Mouse (Mus musculus): ENCODE results near the gene Nid2.

Gene Nid2

DNA sequence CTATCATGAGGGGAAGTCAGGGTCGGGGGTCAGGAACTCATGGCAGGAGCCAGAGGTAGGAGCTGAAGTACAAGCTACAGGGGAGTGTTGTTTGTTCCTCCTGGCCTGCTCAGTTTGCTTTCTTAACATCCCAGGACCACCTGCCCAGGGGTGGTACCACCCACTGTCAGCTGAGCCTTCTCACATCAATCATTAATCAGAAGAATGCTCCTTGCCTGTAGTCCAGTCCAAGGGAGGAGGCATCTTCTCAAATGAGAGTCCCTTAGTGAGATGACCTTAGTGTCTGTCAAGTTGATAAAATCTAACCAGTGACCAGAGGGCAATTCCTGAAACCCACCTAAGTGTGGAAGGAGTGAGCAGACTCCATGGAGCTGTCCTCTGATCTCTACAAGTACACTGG is 37.4 kb downstream of the Nid2 start:
- no peak for DNase-seq

DNA sequence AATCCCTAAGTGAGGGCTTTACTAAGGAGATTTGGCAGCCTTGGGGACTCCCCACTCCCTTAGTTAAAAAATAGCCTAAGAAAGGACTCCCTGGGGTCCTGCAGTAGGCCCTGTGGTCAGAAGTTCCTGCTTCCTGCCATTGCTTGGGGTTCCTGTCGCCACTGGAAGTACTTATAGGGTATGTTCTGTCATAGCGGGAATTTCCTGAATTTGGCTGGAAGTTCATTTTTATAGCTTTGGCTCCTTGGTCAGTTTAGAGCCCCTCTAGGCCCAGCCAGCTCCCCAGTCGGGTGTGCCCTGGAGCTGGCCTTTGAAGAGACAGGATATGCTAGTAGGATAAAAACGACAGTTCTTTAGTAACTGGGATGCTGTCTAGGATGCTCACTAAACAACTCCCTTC is 43.8 kb downstream of the Nid2 start:
- DNase-seq = no peak

DNA sequence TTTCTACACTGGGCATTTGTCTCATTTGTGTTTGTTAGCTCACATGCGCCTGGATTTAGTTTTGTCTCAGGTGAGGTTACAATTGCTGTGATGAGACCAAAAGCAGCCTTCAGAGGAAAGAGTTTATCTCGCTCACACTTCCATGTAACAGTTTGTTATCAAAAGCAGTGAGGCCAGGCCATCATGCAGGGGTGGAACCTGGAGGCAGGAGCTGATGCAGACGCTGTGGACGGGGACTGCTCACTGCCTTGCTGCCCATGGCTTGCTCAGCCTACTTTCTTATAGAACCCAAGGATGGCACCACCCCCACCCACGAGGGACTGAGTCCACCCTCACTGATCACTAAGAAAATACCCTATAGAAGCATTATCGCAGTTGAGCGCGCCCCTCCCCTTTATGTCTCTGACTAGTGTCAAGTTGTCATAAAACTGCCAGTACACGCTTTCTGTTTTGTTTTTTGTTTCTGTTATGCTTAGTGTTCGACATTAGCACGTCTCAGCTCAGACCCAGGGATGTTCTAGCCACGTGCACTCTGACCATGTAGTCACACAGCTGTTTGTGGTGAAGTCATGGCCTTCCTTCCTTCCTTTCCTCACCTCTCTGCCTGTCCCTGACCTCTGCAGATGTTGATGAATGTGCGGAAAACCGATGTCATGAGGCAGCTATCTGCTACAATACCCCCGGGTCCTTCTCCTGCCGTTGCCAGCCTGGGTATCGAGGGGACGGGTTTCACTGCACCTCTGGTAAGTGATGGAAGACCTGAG is 45.7 kb downstream of the Nid2 start:
- DNase-seq = no peak

DNA sequence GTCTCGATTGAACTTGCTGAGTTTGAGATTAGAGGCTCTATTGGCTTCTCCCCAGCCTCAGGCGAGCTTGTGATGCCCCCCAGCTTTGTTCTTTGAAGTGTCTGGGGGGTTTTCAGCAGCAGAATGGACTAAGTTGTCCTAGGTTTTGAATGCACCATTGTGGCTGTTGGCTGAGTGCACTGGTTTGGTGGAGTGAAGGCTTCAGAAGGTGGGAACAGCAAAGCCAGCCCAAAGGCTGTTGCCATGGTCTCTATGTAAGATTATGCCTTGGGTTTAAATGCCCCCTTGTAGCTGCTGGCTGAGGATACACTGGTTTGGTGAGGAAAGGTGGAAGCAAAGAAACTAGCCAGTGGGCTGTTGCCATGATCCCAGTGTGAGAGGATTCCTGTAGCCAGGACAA is 49.4 kb downstream of the Nid2 start:
- DNase-seq = no peak

DNA sequence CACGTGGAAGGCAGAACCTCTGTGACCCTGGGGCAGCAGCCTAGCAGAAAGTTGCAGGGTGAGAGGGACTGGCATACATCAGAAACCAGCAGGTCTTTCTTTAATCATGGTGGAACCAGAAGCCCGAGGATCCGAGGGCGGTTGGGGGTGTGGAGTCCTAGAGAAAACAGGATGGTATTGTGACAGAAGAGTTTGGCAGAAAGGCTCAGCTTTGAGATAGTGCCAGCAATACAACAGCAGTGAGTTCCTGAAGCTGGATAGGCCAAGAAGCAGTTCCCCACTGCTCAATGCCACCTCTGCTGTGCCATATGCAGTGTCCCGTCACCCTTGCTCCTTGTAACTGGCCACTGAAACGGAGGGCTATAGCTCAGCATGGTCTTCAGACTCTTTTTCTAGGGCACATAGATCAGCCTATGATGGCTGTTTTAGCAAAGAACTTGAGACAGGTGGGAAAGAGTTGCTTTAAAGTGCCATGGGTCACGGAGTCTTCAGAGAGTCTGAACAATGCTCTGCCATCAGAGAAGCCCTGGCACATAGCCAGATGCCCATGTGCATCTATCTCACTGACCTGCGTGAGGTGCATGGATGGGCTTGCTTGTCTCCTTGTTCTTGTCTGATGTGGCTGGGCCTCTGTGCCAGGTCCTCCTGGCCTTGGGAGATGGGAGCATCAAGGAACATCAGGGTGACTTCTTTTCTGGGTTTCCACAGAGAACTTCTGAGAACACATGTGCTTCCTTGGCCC is 50.6 kb downstream of the Nid2 start:
- DNase-seq = peak; percentile 45

DNA sequence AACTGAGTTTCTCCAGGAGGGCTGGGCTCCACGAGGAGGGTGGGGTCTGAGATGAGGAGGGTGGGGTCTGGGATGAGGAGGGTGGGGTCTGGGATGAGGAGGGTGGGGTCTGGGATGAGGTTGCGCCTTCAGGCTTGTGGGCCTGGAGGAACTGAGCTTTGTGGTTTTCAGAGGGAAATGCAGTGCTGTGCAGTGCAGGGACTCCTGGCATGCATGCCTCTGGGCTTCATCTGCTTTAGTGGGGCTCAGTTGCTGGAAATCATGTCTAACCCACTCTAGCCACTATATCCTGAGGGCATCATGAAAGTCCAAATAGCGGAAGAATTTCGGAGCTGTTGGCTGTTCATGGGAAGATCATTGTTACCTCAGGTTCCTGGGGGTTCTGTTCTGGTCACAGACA is 52.2 kb downstream of the Nid2 start:
- no peak for DNase-seq

DNA sequence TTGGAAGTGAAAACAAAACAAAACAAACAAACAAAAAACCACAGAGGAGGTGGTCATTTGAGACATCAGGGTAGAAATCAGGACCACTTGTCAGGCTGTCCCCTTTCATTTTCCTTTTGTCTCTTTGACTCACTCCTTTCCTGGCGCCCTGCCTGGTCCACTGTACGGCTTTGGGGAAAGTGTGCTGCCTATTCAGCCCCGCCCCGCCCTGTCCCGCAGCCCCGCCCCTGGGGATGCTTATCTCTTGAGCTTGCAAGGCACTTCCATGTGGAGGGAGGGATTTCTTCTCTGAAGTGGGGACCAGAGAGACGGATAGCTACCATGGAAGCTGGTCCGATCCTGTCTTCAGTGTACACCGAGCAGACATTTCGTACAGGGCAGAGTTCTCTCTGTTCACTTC is 52.6 kb downstream of the Nid2 start:
- no peak for DNase-seq

DNA sequence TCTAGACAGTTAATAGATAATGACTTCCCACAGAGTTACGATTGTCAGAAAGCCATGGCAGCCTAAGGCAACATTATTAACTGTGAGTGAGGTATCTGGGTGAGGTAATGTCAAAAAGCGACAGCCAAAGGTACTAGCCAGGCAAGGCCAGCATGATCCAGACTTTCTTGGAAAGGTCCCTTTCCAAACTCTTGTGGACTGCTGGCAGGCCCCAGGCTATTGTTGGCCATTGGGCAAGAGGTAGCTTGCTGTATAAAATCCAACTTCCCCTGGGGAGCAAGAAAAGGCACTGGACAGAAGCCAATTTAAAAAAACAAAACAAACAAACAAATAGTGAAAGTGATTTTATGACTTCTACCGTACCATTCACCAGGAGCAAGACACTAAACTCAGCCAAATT is 56.3 kb downstream of the Nid2 start:
- no peak for DNase-seq

DNA sequence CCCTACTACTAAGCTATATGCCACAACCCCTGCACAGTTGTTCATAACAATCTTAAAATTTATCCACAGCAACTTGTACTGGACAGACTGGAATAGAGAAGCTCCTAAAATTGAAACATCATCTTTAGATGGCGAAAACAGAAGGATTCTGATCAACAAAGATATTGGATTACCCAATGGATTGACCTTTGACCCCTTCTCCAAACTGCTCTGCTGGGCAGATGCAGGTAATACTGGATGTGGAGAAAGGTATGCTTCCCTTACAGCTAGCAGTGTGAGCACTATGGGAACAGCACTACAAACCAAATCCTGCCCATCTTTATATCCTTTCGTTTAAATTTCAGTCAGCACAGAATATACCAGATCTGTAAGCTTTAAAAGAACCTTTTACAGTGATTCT is 56.8 kb downstream of the Nid2 start:
- DNase-seq = no peak

DNA sequence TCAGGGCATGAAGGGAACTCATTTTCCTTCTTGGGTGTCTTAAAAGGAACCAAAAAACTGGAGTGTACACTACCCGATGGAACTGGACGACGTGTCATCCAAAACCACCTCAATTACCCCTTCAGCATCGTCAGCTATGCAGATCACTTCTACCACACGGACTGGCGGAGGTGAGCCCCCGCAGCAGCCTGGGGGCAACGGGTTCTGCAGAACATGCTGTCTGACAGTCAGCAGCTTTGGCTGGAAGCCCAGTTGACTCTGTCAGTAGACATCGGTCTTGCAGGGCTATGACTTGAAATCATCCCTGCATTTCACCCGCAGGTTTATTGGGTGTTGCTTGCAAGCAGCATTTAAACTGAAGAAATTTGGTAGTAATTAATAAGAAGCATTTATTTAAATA is 58.9 kb downstream of the Nid2 start:
- DNase-seq = no peak

DNA sequence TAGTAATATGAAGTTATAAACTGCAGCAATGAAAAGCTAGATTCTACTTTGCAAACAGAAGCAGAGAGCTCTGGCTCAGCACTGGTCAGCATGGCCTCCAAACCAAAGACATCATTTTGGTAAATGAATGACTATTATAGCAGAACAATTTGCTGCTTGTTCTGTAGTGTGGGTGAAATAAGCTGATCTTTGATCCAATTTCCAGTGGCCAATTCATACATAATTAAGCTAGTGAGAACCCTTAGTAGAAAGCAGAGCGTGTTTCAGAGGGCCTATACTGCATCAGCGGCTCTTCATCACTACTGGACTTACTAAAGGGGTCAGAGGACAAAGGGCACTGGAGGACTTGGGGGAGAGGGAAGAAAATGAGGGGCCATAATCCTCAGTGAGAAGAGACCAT is 62.0 kb downstream of the Nid2 start:
- no peak for DNase-seq

DNA sequence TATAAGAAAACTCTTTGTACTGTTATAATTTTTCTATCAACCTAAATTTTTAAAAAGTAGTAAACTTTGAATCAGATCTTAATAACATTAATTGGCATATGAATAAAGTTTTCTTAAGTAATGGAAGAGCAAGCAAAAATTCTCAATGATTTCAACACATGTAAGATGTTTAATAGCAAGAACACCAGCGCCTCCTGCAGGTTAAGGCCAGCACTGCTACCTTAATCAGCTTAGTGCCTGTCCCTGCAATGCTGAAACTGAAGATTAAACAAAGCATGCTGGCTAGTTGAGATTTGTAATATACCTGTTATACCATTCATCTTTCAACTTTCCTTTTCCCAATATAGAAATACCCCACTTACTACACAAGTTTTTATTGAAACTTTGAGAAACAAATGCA is 66.9 kb downstream of the Nid2 start:
- peak; percentile 77 for DNase-seq

DNA sequence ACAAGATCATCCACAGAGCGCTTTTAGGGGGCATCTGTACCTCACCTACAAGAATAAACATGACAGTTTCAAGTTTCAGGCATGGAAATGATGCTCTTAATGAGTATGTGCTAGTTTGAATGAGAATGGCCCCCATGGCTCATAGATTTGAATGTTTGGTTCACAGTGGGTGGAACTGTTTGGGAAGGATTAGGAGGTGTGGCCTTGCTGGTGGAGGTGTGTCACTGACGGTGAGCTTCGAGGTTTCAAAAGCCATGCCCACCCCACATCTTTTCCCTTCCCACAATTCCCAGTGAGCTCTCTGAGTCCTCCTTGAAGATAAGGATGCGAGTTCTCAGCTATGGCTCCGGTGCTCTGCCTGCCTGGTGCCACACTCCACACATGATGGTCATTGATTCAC is 70.6 kb downstream of the Nid2 start:
- no peak for DNase-seq

DNA sequence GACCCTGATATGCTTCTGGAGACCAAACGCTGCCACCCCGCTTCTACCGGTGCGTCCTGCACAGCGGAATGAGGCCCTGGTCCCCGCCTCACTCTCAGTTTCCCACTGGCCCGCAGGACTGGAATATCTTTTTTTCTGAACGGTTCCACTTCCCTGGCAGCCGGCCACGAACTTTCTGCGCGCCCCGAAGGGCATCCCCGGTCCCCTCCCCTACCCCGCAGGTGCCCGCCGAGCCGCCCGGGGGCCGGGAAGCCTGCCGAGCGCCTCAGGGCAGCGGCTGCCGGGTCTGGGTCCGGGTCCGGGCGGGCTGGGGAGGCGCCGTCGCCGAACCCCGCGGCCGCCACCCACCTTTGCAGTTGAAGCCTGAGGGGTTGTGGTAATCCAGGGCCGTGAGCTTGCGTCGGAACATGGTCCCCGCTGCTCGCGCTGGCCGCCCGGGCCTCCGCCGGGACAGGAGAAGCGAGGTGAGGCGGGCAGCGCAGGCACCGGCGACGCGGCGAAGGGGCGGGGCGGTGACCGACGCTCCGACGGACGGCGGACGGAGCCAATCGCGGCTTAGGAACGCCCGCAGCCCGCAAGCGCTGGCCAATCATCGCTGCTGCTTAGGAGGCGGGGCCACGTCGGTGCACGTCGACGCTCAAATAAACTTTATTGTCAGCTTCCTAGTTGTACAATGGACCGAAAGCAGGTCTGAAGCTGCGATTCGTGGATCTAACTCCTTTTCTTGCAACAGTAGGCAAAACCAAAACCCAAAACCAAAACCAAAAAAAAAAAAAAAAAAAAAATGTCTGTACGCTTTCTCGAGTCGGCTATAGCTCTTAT is 72.5 kb downstream of the Nid2 start, which contains the start of gene Rtraf:
Gene Rtraf, minus strand, starts transcription at position 504 of the 822 bp plus-strand sequence.
- peak; percentile 91 for DNase-seq

DNA sequence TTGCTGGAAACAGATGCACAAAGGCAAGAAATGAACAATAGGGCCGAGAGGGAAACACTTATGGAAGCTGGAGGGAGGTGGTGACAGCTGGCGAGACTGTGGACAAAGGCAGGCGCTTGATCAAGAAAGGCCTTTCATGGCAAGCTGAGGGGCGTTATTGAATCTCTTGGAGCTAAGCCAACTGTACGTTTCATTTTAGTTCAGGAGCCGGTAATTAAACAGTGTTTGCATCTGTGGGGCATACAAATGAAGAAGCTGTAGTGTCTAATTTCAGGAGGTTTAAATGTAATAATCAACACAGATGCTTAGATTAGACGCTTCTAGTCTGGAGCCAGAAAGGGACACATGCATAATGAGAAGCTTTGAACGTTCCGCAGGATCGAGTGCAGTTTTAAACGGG is 74.4 kb downstream of the Nid2 start:
- DNase-seq = no peak

DNA sequence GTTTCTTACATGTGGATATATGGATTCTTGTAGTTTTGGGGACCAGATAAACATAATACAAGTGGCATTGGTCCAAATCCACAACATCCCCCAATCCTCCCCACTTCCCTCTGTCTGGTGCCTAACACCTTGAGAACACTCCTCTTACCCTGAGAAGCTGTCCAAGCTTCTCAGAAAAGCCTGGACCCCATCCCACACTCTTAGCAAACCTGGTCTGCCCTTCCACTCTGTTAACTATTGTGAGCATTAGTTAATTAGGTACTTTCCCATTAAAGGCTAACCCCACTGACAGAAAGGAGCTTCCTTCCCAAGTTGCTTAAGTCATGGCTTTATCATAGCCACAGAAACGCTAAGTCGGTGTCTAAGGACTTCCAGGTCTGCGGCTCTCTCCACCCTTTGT is 85.2 kb downstream of the Nid2 start:
- DNase-seq = no peak

DNA sequence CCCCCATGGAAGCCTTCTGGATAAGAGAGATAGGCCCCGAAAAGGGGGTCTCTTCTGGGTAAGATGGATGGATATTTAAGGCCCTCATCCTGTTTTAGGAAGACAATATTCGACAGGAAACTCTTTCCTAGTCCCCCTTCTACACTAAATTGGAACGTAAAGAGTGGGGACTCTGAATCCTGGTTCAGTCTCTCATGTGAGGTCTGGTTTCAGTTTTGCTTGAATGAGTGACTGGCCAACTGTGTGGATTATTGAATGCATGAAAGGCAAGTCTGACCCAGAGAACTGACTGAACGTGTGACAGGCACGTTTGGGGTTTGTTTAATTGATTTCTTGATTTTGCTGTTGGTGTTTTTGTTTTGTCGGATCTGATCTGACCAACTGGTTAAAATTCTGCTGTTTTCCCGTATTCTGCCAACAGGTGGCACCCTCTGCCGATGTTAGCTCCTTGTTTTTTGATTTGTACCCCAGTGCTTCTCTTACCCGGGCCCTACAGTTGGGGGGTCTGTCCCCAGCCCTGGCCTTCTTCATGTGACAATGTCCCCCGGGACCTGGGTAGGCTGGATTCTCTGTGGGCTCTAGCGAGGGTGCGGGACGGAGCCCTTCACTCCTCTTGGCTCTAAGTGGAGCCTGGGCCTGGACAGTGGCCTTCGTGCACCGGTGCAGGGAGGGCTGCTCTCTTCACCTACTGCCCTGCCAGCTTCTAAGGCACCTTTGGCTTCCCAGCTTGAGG is 88.7 kb downstream of the Nid2 start:
- DNase-seq = peak; percentile 49

DNA sequence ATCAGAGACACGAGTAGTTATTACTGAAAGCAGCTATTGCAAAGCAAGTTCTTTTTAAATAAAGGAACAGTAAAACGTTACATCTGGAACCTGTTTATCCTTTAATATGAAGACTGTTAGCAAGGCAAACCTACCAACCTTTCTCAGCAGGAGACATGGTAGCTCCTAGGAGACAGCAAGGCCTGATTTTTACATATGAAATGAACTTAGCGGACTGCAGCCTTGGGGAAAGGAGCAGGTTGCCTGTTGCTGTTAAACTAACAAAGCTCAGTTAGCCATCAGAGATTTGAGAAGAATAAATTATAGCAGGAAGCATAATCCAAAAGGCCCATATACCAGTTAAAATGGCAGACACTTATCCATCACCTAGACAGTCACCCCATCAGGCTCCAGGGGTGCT is 102.4 kb downstream of the Nid2 start:
- DNase-seq = no peak

DNA sequence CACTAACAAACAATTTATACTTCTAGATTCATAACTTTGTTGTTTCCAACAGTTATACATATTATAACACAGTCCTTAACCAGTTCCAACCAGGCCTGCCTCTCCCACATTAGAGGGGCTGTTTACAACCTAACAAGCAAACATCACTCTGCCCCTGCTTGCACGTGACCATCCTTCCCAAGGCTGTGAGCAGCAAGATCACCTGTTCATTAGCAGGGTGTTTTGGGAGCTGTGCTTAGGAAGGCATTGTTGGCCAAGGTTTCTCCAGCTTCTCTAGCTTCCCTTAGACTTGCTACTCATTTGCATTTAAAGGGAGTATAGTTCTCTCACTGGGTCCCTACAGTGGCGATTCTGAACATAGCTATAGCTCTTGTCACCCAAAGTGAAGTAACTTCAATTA is 107.2 kb downstream of the Nid2 start:
- DNase-seq = no peak

DNA sequence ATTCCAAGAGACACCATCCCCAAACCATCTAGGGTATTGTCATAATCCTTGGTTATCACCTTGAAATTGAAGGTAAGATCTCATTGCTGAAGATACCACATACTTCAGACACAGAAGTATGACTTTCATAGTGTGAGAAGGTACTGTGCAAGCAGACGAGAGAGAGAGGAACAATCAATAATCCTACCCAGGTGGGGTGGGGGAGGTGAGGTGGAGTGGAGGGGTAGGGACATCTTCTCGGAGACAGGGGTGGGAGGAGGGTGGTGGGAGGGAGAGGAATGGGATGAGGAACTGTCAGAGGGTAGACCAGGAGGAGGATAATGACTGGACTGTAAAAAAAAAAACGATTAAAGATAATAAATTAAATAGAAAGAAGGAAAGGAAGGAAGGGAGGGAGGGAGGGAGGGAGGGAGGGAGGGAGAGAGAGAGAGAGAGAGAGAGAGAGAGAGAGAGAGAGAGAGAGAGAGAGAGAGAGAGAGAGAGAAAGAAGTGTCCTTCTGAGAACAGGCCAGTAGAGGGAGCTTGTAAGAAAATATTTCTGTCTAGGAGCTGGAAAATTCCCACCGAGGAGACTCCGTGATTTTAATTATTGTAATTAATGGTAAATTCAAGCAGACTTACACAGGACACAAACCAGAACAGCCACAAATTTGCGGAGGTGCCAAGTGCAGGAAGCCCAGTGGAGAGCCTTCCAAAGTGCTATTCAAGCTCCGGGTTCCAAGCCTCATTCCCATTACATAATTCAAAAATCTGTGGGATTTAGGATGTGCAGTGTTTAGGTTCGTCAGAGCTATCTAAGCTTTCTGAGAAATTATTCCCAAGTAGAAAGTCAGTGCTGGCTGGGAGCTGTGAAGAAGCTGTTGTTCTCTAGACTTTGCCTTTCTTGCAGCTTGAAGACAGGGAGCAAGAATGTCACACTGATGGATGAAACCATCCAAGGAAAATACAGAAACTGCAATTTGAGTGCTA is 108.0 kb downstream of the Nid2 start:
- peak; percentile 31 for DNase-seq

DNA sequence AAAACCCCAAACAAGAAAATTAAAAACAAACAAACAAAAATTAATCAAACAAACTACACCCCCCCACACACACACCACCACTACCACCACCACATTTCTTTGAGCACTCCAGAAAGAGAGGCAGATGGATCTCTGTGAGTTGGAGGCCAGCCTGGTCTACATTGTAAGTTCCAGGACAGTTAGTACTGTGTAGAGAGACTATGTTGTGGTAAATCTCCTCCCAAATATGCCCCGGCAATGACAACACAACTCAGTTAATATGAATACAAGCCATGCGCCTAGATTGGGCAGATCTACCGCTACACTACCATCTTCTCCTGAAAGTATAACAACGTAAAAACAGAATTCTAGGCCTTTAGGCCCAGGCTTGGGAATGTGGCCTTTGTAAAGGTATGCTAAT is 109.2 kb downstream of the Nid2 start:
- no peak for DNase-seq

Data from layer of hippocampus, adult 9-11 months (tissue).